Mouse (Mus musculus) liver, adult 2 months (tissue): ENCODE results near the gene Fmod. TPM values are rescaled to one million over a fixed set of nuclear protein-coding genes. Genes with fewer than 3 reads are reported as not detected.
A peak's percentile ranks its signal among the peaks of the same experiment; 100 is the strongest.

Source experiments
- DNase-seq: peaks from one replicate; pipeline ENCODE4 v3.0.0-alpha.2; 2011; ENCODE audit warnings: low read depth, low spot score; ENCODE audit errors: extremely low read depth
- H3K27ac ChIP-seq: fragments of 200-500 bp; replicated peaks from 2 replicates; pipeline ENCODE4 v1.5.1; 2012; ENCODE audit warnings: low read depth, mild to moderate bottlenecking, control low read depth, inconsistent platforms, low read length; ENCODE audit not compliant: insufficient read depth
- H3K27me3 ChIP-seq: fragments of 200-500 bp; 2 replicates; pipeline ENCODE4 v1.6.1; 2012; ENCODE audit warnings: mild to moderate bottlenecking, moderate library complexity, low read length, inconsistent platforms; ENCODE audit not compliant: control insufficient read depth, insufficient read depth
- H3K36me3 ChIP-seq: fragments of 200-500 bp; 2 replicates; pipeline ENCODE4 v1.6.1; 2012; ENCODE audit warnings: low read length, inconsistent platforms; ENCODE audit not compliant: control insufficient read depth, insufficient read depth
- H3K4me1 ChIP-seq: fragments of 200-500 bp; 2 replicates; pipeline ENCODE4 v1.6.1; 2011; ENCODE audit warnings: low read length; ENCODE audit not compliant: control insufficient read depth, insufficient read depth
- H3K4me3 ChIP-seq: fragments of 200-500 bp; 2 replicates; pipeline ENCODE4 v1.5.1; 2011; ENCODE audit warnings: low read depth, mild to moderate bottlenecking, control low read depth, low read length, moderate library complexity; ENCODE audit not compliant: insufficient read depth
- H3K79me2 ChIP-seq: fragments of 200-500 bp; 2 replicates; pipeline ENCODE4 v1.6.1; 2012; ENCODE audit warnings: inconsistent platforms, mild to moderate bottlenecking, low read length, moderate library complexity; ENCODE audit not compliant: control insufficient read depth, insufficient read depth
- H3K9ac ChIP-seq: fragments of 200-500 bp; 2 replicates; pipeline ENCODE4 v1.6.1; 2012; ENCODE audit warnings: low read depth, mild to moderate bottlenecking, control low read depth, inconsistent platforms, low read length
- CTCF ChIP-seq: fragments of 200-500 bp; IDR thresholded peaks from 2 replicates; pipeline ENCODE4 v1.5.1; 2011; ENCODE audit warnings: low read depth, low read length, control low read depth
- POLR2A ChIP-seq: fragments of 200-500 bp; IDR thresholded peaks from 2 replicates; pipeline ENCODE4 v1.6.1; 2011; ENCODE audit warnings: low read length, control low read depth; ENCODE audit not compliant: insufficient read depth; ENCODE audit errors: extremely low read depth
- WGBS: fragments of 180-500 bp; shearing (Covaris S2); methylation state at CpG from one replicate; pipeline ENCODE4 v1.1.7; 2018; 5-methylcytosine and 5-hydroxymethylcytosine counted together
- polyA plus RNA-seq: library from polyadenylated mRNA; depleted of rRNA; stranded (reverse); fragments of >200 nt; gene quantifications from 2 replicates; pipeline ENCODE4 v1.2.3, GENCODE M21; 2012
- total RNA-seq: library from RNA; depleted of rRNA; stranded (reverse); fragments of >200 nt; gene quantifications from 2 replicates; pipeline ENCODE4 v1.2.3, GENCODE M21; 2014

Fmod gene
- total and polyA plus RNA-seq, 2 experiments: 0.46 to 0.99 TPM

- no peaks in the 10 kb centered on the region for H3K27me3 ChIP-seq
- WGBS: 85% methylated on average over 11 of the region's 11 CpGs
- H3K27ac ChIP-seq: no peak overlapping the region
- H3K4me1 ChIP-seq: 0 out of 2 replicates have a peak, but pooled peaks cover under 1% of the 10 kb centered on the region
- H3K4me3 ChIP-seq: no peak overlapping the region
- H3K36me3 ChIP-seq: no peaks in the 10 kb centered on the region
- H3K9ac ChIP-seq: no peak overlapping the region
- TF ChIP-seq CTCF (no peak), POLR2A (no peak)
- H3K79me2 ChIP-seq: no peaks in the 10 kb centered on the region; the same call in 1 of the 2 replicates
- no peak for DNase-seq
Observed at GRCm38 (mm10) chr1:134082987-134083516, 46.0 kb downstream of the Fmod start.

DNA sequence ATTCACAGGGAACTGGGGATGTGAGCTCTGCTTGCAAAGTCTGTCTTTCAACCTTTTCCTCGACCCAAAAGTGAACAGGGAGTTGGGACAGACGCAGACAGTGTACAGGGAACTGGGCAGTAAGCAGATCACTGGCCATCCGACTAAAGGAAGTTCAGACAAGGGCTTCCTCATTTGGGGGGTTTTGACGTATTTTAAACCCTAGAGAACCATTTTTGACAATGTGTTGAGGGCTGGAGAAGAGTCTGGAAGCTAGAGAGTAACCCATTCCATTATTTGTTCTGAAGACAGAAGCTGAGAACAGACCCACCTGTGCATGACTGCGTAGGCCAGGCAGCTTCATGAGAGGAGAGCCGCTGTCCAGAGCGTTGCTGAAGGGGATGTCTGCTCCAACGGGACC, 46.6 kb downstream of the Fmod start:
- 88% methylated on average over 8 of the region's 8 CpGs for WGBS
- no peak for DNase-seq
- no peaks in the 10 kb centered on the region for H3K36me3 ChIP-seq
- H3K9ac ChIP-seq: no peak overlapping the region
- no peaks in the 10 kb centered on the region for H3K27me3 ChIP-seq
- no peak overlapping the region for H3K4me3 ChIP-seq
- H3K27ac ChIP-seq: no peak overlapping the region
- no peaks in the 10 kb centered on the region; the same call in 1 of the 2 replicates for H3K79me2 ChIP-seq
- no peak for TF ChIP-seq CTCF
- TF ChIP-seq POLR2A: no peak
- H3K4me1 ChIP-seq: no peaks in the 10 kb centered on the region

DNA sequence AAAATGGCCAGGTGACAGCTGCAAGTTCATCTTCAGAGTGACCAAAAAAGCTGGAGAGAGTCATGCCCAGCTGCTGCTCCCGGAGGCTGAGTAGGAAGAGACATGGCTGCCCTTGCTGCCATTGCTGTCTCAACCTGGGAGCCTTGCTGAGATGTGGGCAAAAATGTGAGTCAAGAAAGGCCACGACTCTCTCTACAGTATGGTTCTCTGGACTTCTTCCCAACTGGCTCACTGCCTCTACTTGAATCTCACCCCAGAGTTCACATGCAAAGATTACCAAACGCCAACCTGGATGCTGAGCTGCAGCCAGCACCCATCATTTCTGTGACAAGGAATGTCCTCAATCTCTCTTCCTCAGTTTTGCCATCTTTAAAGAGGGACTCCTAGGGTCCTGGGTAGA, 47.1 kb downstream of the Fmod start:
- Histone ChIP-seq H3K9ac (no peak overlapping the region), H3K27ac (no peak overlapping the region), H3K27me3 (no peaks in the 10 kb centered on the region), H3K79me2 (no peaks in the 10 kb centered on the region), H3K4me1 (no peaks in the 10 kb centered on the region), H3K36me3 (no peaks in the 10 kb centered on the region), H3K4me3 (no peak overlapping the region)
- no peak for DNase-seq
- TF ChIP-seq CTCF (no peak), POLR2A (no peak)
- 41% methylated on average over 3 of the region's 3 CpGs for WGBS

DNA sequence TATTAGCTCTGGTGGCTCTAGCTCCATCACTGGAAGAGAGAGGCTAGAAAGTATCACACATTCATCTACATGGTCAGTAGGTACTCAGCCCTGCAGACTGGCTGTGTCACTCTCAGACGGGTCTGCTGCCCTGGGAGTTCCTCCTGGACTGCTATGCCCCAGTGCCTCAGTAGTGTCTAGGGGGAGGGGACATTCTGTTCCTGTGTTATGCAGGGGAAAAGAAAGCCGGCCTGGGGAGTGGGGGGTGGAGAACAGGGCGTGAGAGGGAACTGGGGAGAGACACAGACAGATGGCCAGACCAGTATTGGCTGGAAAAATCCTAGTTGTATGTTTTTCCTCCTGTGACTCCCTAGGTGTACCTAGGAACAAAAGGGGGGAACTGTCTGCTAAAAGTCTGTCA, 49.0 kb downstream of the Fmod start:
- Histone ChIP-seq H3K9ac (no peak overlapping the region), H3K4me3 (no peak overlapping the region), H3K79me2 (no peaks in the 10 kb centered on the region), H3K36me3 (no peaks in the 10 kb centered on the region), H3K4me1 (no peaks in the 10 kb centered on the region), H3K27me3 (no peaks in the 10 kb centered on the region), H3K27ac (no peak overlapping the region)
- no peak for TF ChIP-seq CTCF
- TF ChIP-seq POLR2A: no peak
- 84% methylated on average over 3 of the region's 3 CpGs for WGBS
- DNase-seq: no peak

GRCm38 (mm10) chr1:134086811-134087398, 49.9 kb downstream of the Fmod start:
- H3K9ac ChIP-seq: peak overlapping the region; percentile 24; the same call in 1 of the 2 replicates
- DNase-seq: no peak
- no peaks in the 10 kb centered on the region for H3K27me3 ChIP-seq
- H3K4me3 ChIP-seq: peak overlapping the region; percentile 3; the same call in 1 of the 2 replicates
- TF ChIP-seq CTCF (no peak), POLR2A (no peak)
- no peaks in the 10 kb centered on the region for H3K79me2 ChIP-seq
- no peaks in the 10 kb centered on the region for H3K4me1 ChIP-seq
- no peaks in the 10 kb centered on the region for H3K36me3 ChIP-seq
- peak overlapping the region; percentile 28 for H3K27ac ChIP-seq
- WGBS: 64% methylated on average over 16 of the region's 16 CpGs

DNA sequence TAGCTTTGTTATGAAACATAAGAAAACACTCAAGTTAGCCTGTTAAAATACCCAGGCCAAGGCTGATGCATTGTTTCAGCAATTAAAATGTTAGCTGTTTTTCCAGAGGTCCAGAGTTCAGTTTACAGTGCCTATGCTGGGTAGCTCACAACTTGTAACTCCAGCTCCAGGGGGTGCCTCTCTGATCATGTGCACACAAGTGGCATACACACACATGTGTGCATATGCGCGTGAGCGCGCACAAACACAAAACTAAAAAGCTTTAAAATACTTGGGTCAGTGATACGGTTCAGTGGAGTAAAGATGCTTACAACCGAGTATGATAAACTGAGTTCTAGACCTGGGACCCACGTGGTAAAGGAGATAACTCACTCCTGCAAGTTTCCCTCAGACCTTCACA, 52.0 kb downstream of the Fmod start:
- Histone ChIP-seq H3K79me2 (no peaks in the 10 kb centered on the region), H3K27me3 (no peaks in the 10 kb centered on the region), H3K27ac (no peak overlapping the region), H3K4me3 (no peak overlapping the region), H3K9ac (no peak overlapping the region), H3K36me3 (no peaks in the 10 kb centered on the region), H3K4me1 (peaks cover 4% of the 10 kb centered on the region)
- no peak for TF ChIP-seq CTCF
- TF ChIP-seq POLR2A: no peak
- no peak for DNase-seq
- 92% methylated on average over 7 of the region's 7 CpGs for WGBS
